Comparison of ENCODE assay signal across 13 mouse cellular contexts in the genomic region with DNA sequence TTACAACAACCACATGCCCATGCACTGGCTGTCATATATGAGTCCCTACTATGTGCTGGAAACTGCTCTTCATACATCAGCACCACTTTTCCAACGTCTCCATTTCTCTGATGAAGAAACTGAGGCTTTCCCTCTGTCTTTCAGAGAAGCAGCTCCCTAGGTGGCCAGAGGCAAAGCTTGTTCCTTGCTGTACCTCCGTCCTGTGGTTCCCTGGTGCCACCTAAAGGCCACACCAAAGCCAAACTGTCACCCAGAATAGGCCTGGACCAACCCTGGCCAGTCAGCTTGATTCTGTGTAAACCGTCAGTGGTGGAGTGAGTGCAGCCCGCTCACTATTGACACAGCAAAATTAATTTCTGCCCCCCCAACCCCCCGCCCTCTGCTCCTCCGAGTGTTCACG.
A peak's percentile ranks its signal among the peaks of the same experiment; 100 is the strongest.
DNase-seq lines count a peak whose midpoint lies in the region; ATAC-seq and TF ChIP-seq lines count a peak whose summit lies in the region.
"Had no signal": no experiment of that assay in that cellular context is flagged by ENCODE, and none has a peak within 500 bp of the region (broad histone marks: within the 10 kb centered on the region; RNA-seq: fewer than 3 reads in every experiment).

No protein-coding gene starts in this region.

- 72% methylated on average over 7 of the region's 7 CpGs for WGBS in kidney, postnatal 0 days

- H3K27ac ChIP-seq in kidney, postnatal 0 days = no peak overlapping the region
- H3K27ac ChIP-seq: limb, embryonic 12.5 days had no signal

- ATAC-seq in kidney, postnatal 0 days (replicated peaks; ENCODE audit: low FRiP score, low read depth) = no peak
- ATAC-seq: inflammation-experienced regulatory T-cells, adult 6 months had no signal

- DNase-seq in kidney, postnatal 0 days (ENCODE audit: low spot score) = no peak
- DNase-seq in kidney, adult 18-20 months = no peak
- DNase-seq in retina, postnatal 1 day = peak; percentile 27
- no peak for DNase-seq in retina, embryonic 14.5 days (ENCODE audit: low spot score)
- DNase-seq in cerebellum, adult 9-11 months = peak; percentile 61
- DNase-seq in skeletal muscle tissue, adult 2 months (ENCODE audit: low read depth, low spot score) = peak; percentile 21
- DNase-seq in ovary, postnatal 14 days (ENCODE audit: low spot score) = no peak
- no peak for DNase-seq in adrenal gland, postnatal 36 days
- DNase-seq: lung, postnatal 4 days; right cerebral cortex, adult 18-20 months had no signal

- H3K36me3 ChIP-seq in kidney, postnatal 0 days (ENCODE audit: insufficient read depth, low read length) = no peaks in the 10 kb centered on the region
- H3K36me3 ChIP-seq: G1E had no signal

- no peak overlapping the region for H3K4me2 ChIP-seq in kidney, postnatal 0 days (ENCODE audit: low read length)
- H3K4me2 ChIP-seq: limb, embryonic 12.5 days had no signal

- H3K9ac ChIP-seq in kidney, postnatal 0 days (ENCODE audit: low read depth, low read length) = no peak overlapping the region
- H3K9ac ChIP-seq: limb, embryonic 12.5 days had no signal

- no peaks in the 10 kb centered on the region for H3K27me3 ChIP-seq in kidney, postnatal 0 days (ENCODE audit: insufficient read depth, low read length)
- H3K27me3 ChIP-seq: limb, embryonic 12.5 days had no signal

- no peaks in the 10 kb centered on the region for H3K4me1 ChIP-seq in kidney, postnatal 0 days (replicated peaks; ENCODE audit: insufficient read depth, low read length)
- H3K4me1 ChIP-seq: limb, embryonic 12.5 days had no signal

- TF ChIP-seq CTCF in kidney, postnatal 0 days (IDR thresholded peaks at IDR 0.05; ENCODE audit: low read depth) = peak; percentile 46; the same call in 1 of the 2 replicates

- no peaks in the 10 kb centered on the region for H3K9me3 ChIP-seq in kidney, postnatal 0 days (replicated peaks; ENCODE audit: low read length)
- H3K9me3 ChIP-seq: limb, embryonic 12.5 days had no signal

- H3K4me3 ChIP-seq in kidney, postnatal 0 days (replicated peaks; ENCODE audit: low read depth, low read length) = no peak overlapping the region
- H3K4me3 ChIP-seq: limb, embryonic 12.5 days had no signal

Comparison
In these comparisons a context has a peak if more than half of its experiments do, and no peak if none do; other contexts are left out.
1. DNase-seq: peak in retina, postnatal 1 day (single experiment), cerebellum, adult 9-11 months (single experiment) and skeletal muscle tissue, adult 2 months (single experiment); none in kidney, postnatal 0 days (single experiment), kidney, adult 18-20 months (single experiment), retina, embryonic 14.5 days (single experiment), ovary, postnatal 14 days (single experiment) and adrenal gland, postnatal 36 days (0 of 2).